Mouse (Mus musculus): ENCODE data around the gene Ncs1. TPM values are rescaled to one million over a fixed set of nuclear protein-coding genes. Genes with fewer than 3 reads are reported as not detected.

Ncs1 gene
- polyA plus RNA-seq, 1 experiment from 2014 or later, result 9.8 TPM

DNA sequence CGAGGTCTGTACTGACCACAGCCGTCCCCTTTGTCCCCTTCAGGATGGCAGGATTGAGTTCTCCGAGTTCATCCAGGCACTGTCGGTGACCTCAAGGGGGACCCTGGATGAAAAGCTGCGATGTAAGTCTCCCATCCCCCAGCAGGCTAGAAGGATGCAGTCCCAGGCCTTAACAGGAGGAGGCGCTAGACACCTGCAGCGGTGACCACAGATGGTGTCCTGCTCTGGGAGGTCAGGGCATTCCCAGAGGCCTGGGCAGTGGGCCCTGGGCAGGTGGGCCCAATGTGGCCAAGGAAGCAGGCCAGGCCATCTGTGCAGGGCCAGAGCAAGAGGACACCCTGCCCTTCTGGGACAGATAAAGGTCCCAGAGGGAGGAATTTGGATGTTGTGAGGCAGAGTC is 36.6 kb downstream of the Ncs1 start:
- Histone ChIP-seq H3K36me3 (ENCODE audit: control insufficient read depth, insufficient read depth, low read length) (no peaks in the 10 kb centered on the region; the same call in 1 of the 2 replicates), H3K4me3 (ENCODE audit: low read depth, low read length) (no peak overlapping the region), H3K4me2 (replicated peaks; ENCODE audit: low read depth) (no peak overlapping the region), H3K4me1 (replicated peaks; ENCODE audit: control insufficient read depth, insufficient read depth) (no peaks in the 10 kb centered on the region), H3K27ac (replicated peaks) (no peak overlapping the region), H3K9ac (ENCODE audit: low read length) (no peak overlapping the region), H3K9me3 (ENCODE audit: control insufficient read depth, low read length) (no peaks in the 10 kb centered on the region), H3K27me3 (ENCODE audit: control insufficient read depth, insufficient read depth, low read length) (no peaks in the 10 kb centered on the region)
- no peak for ATAC-seq (ENCODE audit: low FRiP score, low TSS enrichment)
- TF ChIP-seq CTCF (IDR thresholded peaks at IDR 0.05; ENCODE audit: low read depth) (peak; percentile 58), EP300 (optimal IDR thresholded peaks at IDR 0.05) (no peak)
- 56% methylated on average over 7 of the region's 7 CpGs for WGBS
- no peak for DNase-seq (ENCODE audit: low spot score)

DNA sequence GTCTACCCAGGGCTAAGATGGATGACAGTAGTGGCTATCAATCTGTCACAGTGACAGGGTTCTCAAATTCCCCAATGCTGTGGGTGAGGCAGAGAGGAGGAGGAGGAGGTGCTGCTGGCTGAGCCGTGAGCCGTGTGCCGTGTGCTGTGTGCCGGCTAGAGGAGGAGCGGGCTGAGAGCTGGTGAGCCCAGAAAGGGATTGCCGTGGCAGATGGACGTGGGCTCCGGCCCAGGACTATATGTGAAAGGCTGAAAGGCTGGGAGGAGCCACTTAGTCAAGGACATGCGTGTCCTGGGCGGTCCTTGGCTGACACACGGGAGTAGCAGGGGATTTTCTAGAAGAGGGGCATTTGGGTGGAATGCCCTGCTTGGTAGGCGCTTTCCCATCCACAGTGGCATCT is 37.3 kb downstream of the Ncs1 start:
- H3K36me3 ChIP-seq (ENCODE audit: control insufficient read depth, insufficient read depth, low read length), result no peaks in the 10 kb centered on the region; the same call in 1 of the 2 replicates
- no peaks in the 10 kb centered on the region for H3K27me3 ChIP-seq (ENCODE audit: control insufficient read depth, insufficient read depth, low read length)
- H3K27ac ChIP-seq (replicated peaks), result no peak overlapping the region
- no peak overlapping the region for H3K4me2 ChIP-seq (replicated peaks; ENCODE audit: low read depth)
- 95% methylated on average over 12 of the region's 12 CpGs for WGBS
- no peak for TF ChIP-seq EP300 (optimal IDR thresholded peaks at IDR 0.05)
- ATAC-seq (ENCODE audit: low FRiP score, low TSS enrichment) (no peak), DNase-seq (ENCODE audit: low spot score) (no peak)
- no peak overlapping the region for H3K4me3 ChIP-seq (ENCODE audit: low read depth, low read length)
- H3K4me1 ChIP-seq (replicated peaks; ENCODE audit: control insufficient read depth, insufficient read depth), result no peaks in the 10 kb centered on the region
- no peaks in the 10 kb centered on the region for H3K9me3 ChIP-seq (ENCODE audit: control insufficient read depth, low read length)
- no peak overlapping the region for H3K9ac ChIP-seq (ENCODE audit: low read length)

DNA sequence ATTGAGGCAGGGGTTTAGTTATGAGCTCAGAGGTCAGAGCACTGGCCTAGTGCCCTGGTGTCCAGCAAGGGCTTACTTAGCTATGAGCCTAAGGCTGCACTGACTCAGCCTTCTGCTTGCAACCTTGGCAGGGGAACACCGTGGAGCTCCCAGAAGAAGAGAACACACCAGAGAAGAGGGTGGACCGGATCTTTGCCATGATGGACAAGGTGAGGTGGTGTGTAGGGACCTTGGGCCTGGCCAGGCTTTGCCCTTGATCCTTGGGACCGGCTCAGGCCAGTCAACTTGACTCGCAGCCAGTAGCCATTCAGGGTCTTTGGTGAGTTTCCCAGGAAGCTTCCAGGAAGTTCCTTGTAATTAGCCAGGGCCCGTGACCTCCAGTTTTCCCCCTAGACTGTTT is 38.9 kb downstream of the Ncs1 start:
- TF ChIP-seq EP300 (optimal IDR thresholded peaks at IDR 0.05) (no peak), CTCF (IDR thresholded peaks at IDR 0.05; ENCODE audit: low read depth) (no peak)
- Histone ChIP-seq H3K27me3 (ENCODE audit: control insufficient read depth, insufficient read depth, low read length) (no peaks in the 10 kb centered on the region), H3K9me3 (ENCODE audit: control insufficient read depth, low read length) (no peaks in the 10 kb centered on the region), H3K9ac (ENCODE audit: low read length) (no peak overlapping the region), H3K4me2 (replicated peaks; ENCODE audit: low read depth) (no peak overlapping the region), H3K4me3 (ENCODE audit: low read depth, low read length) (no peak overlapping the region), H3K27ac (replicated peaks) (no peak overlapping the region), H3K36me3 (ENCODE audit: control insufficient read depth, insufficient read depth, low read length) (no peaks in the 10 kb centered on the region; the same call in 1 of the 2 replicates), H3K4me1 (replicated peaks; ENCODE audit: control insufficient read depth, insufficient read depth) (no peaks in the 10 kb centered on the region)
- no peak for DNase-seq (ENCODE audit: low spot score)
- WGBS, result 82% methylated on average over 5 of the region's 5 CpGs
- no peak for ATAC-seq (ENCODE audit: low FRiP score, low TSS enrichment)

DNA sequence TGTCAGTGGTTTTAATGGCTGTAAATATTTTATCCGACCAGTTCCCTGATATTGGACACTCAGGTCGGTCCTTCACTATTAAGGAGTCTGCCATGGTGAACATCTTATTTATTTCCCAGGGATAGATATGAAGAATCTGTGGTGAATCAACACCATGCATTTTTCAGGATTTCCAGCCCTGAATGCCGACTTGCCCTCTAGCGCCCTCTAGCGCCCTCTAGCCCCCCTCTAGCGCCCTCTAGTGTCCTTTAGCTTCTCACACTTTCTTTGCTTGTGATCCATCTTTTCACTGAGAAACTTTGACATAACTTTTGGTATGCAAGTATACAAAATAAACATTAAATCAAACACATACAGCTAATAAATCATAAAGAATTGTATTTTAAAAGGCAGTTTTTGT is 45.8 kb downstream of the Ncs1 start:
- TF ChIP-seq CTCF (IDR thresholded peaks at IDR 0.05; ENCODE audit: low read depth) (peak; percentile 100), EP300 (optimal IDR thresholded peaks at IDR 0.05) (no peak)
- Histone ChIP-seq H3K4me3 (ENCODE audit: low read depth, low read length) (no peak overlapping the region), H3K27me3 (ENCODE audit: control insufficient read depth, insufficient read depth, low read length) (no peaks in the 10 kb centered on the region), H3K9ac (ENCODE audit: low read length) (no peak overlapping the region), H3K27ac (replicated peaks) (no peak overlapping the region), H3K9me3 (ENCODE audit: control insufficient read depth, low read length) (no peaks in the 10 kb centered on the region), H3K4me2 (replicated peaks; ENCODE audit: low read depth) (no peak overlapping the region), H3K36me3 (ENCODE audit: control insufficient read depth, insufficient read depth, low read length) (no peaks in the 10 kb centered on the region; the same call in 1 of the 2 replicates), H3K4me1 (replicated peaks; ENCODE audit: control insufficient read depth, insufficient read depth) (no peaks in the 10 kb centered on the region)
- DNase-seq (ENCODE audit: low spot score) (peak; percentile 60), ATAC-seq (ENCODE audit: low FRiP score, low TSS enrichment) (no peak)
- WGBS, result 10% methylated on average over 6 of the region's 6 CpGs

DNA sequence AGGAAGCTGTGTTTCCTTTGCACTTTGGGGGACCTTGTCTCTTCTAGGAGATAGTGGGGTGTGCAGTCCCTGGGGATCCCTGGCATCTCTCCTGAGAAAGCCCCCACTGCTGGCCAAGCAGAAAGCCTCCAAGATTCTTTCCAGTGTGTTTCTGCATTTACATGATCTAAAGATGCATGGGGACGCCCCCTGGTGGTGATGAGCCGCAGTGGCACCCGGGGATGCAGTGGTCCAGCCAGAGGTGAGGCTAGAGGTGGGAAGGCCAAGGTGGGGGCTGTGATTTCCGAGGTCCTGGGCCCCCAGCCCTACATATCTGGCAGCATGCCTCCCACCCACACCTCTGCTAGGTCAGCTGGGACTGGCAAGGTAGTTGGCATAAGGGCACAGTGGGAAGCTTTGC is 49.4 kb downstream of the Ncs1 start:
- TF ChIP-seq EP300 (optimal IDR thresholded peaks at IDR 0.05) (no peak), CTCF (IDR thresholded peaks at IDR 0.05; ENCODE audit: low read depth) (peak; percentile 93)
- H3K9ac ChIP-seq (ENCODE audit: low read length), result no peak overlapping the region
- no peaks in the 10 kb centered on the region for H3K27me3 ChIP-seq (ENCODE audit: control insufficient read depth, insufficient read depth, low read length)
- no peaks in the 10 kb centered on the region for H3K4me1 ChIP-seq (replicated peaks; ENCODE audit: control insufficient read depth, insufficient read depth)
- WGBS, result 4% methylated on average over 4 of the region's 4 CpGs
- ATAC-seq (ENCODE audit: low FRiP score, low TSS enrichment) (no peak), DNase-seq (ENCODE audit: low spot score) (peak; percentile 76)
- no peak overlapping the region for H3K4me3 ChIP-seq (ENCODE audit: low read depth, low read length)
- no peak overlapping the region for H3K4me2 ChIP-seq (replicated peaks; ENCODE audit: low read depth)
- H3K36me3 ChIP-seq (ENCODE audit: control insufficient read depth, insufficient read depth, low read length), result no peaks in the 10 kb centered on the region
- no peaks in the 10 kb centered on the region for H3K9me3 ChIP-seq (ENCODE audit: control insufficient read depth, low read length)
- no peak overlapping the region for H3K27ac ChIP-seq (replicated peaks)

DNA sequence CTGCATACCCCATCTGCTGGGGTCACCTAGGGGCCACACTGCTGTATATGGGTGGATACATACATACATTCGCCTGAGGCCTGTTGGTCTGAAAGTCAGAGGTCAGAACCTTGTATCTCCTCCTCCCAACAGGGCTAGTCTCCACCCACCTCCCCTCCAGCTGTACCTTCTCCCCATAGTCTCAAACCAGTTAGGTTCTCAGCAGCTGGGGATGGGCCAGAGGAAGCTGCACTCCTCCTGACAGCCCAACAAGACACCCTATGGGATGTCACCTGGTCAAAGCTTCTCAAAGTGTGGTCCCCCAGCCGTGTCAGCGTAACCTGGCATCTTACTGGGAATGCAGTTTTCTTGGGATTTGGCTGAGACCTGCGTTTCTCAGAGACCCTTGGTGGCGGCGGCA is 50.8 kb downstream of the Ncs1 start:
- WGBS, result 78% methylated on average over 6 of the region's 6 CpGs
- no peak for TF ChIP-seq CTCF (IDR thresholded peaks at IDR 0.05; ENCODE audit: low read depth)
- TF ChIP-seq EP300 (optimal IDR thresholded peaks at IDR 0.05), result no peak
- H3K27ac ChIP-seq (replicated peaks), result no peak overlapping the region
- H3K27me3 ChIP-seq (ENCODE audit: control insufficient read depth, insufficient read depth, low read length), result no peaks in the 10 kb centered on the region
- ATAC-seq (ENCODE audit: low FRiP score, low TSS enrichment) (no peak), DNase-seq (ENCODE audit: low spot score) (no peak)
- H3K9me3 ChIP-seq (ENCODE audit: control insufficient read depth, low read length), result no peaks in the 10 kb centered on the region
- H3K4me2 ChIP-seq (replicated peaks; ENCODE audit: low read depth), result no peak overlapping the region
- H3K4me1 ChIP-seq (replicated peaks; ENCODE audit: control insufficient read depth, insufficient read depth), result no peaks in the 10 kb centered on the region
- H3K4me3 ChIP-seq (ENCODE audit: low read depth, low read length), result no peak overlapping the region
- H3K36me3 ChIP-seq (ENCODE audit: control insufficient read depth, insufficient read depth, low read length), result no peaks in the 10 kb centered on the region
- no peak overlapping the region for H3K9ac ChIP-seq (ENCODE audit: low read length)
